ENCODE assay signal across 10 mouse cellular contexts in the genomic region with DNA sequence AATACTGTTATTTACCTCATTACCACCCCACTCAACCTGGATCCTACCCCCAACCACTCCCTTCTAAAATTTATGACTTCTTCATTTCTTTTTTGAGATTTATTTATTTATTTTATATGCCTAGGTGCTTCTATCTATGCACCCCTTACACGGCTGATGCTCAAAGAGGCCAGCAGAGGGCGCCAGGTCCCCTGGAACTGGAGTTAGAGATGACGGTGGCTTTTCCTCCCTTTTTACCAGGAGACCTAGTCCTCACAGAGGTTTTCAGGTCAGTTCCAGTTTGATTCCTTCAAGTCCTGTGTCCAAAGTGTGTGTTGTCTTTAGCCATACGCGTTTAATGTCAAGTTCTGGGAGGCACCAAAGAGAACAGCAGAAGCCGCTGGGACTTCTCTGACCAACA. TPM values are rescaled to one million over a fixed set of nuclear protein-coding genes. Genes with fewer than 3 reads are reported as not detected.
DNase-seq lines count a peak whose midpoint lies in the region; ATAC-seq lines count a peak whose summit lies in the region.
"Had no signal": no experiment of that assay in that cellular context is flagged by ENCODE, and none has a peak within 500 bp of the region (broad histone marks: within the 10 kb centered on the region; RNA-seq: fewer than 3 reads in every experiment).

No protein-coding gene starts in this region.

- H3K9ac ChIP-seq in intestine, embryonic 14.5 days (ENCODE audit: low read length), result no peak overlapping the region
- no peak overlapping the region for H3K9ac ChIP-seq in intestine, embryonic 16.5 days (ENCODE audit: low read depth, low read length)
- H3K9ac ChIP-seq in embryonic facial prominence, embryonic 14.5 days (ENCODE audit: low read depth, low read length), result no peak overlapping the region
- H3K9ac ChIP-seq in neural tube, embryonic 11.5 days (ENCODE audit: low read length), result no peak overlapping the region
- H3K9ac ChIP-seq: embryonic facial prominence, embryonic 13.5 days; liver, embryonic 15.5 days had no signal

- peak; percentile 72 for DNase-seq in intestine, embryonic 14.5 days (ENCODE audit: low spot score)
- peak; percentile 15 for DNase-seq in CD4-positive helper T cell, adult 2 months (ENCODE audit: low read depth, low spot score)
- peak; percentile 48 for DNase-seq in adrenal gland, postnatal 25 days
- DNase-seq in embryonic facial prominence, embryonic 14.5 days (ENCODE audit: low spot score), result peak; percentile 67
- DNase-seq in layer of hippocampus, postnatal 14 days (ENCODE audit: low spot score in 2 of 2), result peak; percentile 50 to 66
- peak; percentile 72 for DNase-seq in neural tube, embryonic 11.5 days (ENCODE audit: low spot score)
- DNase-seq in yolk sac, embryonic 10.5 days (ENCODE audit: low spot score), result peak; percentile 19

- no peak overlapping the region for H3K4me3 ChIP-seq in intestine, embryonic 14.5 days (ENCODE audit: low read depth, low read length)
- no peak overlapping the region for H3K4me3 ChIP-seq in intestine, embryonic 16.5 days (ENCODE audit: low read length)
- no peak overlapping the region for H3K4me3 ChIP-seq in embryonic facial prominence, embryonic 14.5 days (ENCODE audit: low read depth, low read length)
- no peak overlapping the region for H3K4me3 ChIP-seq in neural tube, embryonic 11.5 days (ENCODE audit: low read depth, low read length)
- H3K4me3 ChIP-seq: embryonic facial prominence, embryonic 13.5 days; liver, embryonic 15.5 days had no signal

- no peak overlapping the region for H3K4me2 ChIP-seq in intestine, embryonic 14.5 days (ENCODE audit: low read length)
- H3K4me2 ChIP-seq in intestine, embryonic 16.5 days (ENCODE audit: low read depth, low read length), result no peak overlapping the region
- H3K4me2 ChIP-seq in embryonic facial prominence, embryonic 14.5 days (ENCODE audit: low read depth, low read length), result no peak overlapping the region
- no peak overlapping the region for H3K4me2 ChIP-seq in neural tube, embryonic 11.5 days (ENCODE audit: low read depth)
- H3K4me2 ChIP-seq: embryonic facial prominence, embryonic 13.5 days; liver, embryonic 15.5 days had no signal

- H3K36me3 ChIP-seq in intestine, embryonic 14.5 days (ENCODE audit: control insufficient read depth, insufficient read depth, low read length), result no peaks in the 10 kb centered on the region
- no peaks in the 10 kb centered on the region for H3K36me3 ChIP-seq in intestine, embryonic 16.5 days (ENCODE audit: control insufficient read depth, insufficient read depth, low read length)
- H3K36me3 ChIP-seq in embryonic facial prominence, embryonic 14.5 days (ENCODE audit: control insufficient read depth, insufficient read depth, low read length), result no peaks in the 10 kb centered on the region
- H3K36me3 ChIP-seq in neural tube, embryonic 11.5 days (ENCODE audit: control insufficient read depth, insufficient read depth, low read length), result no peaks in the 10 kb centered on the region
- H3K36me3 ChIP-seq: embryonic facial prominence, embryonic 13.5 days; liver, embryonic 15.5 days had no signal

- no peaks in the 10 kb centered on the region for H3K27me3 ChIP-seq in intestine, embryonic 14.5 days (replicated peaks; ENCODE audit: control insufficient read depth, insufficient read depth, low read length)
- H3K27me3 ChIP-seq in intestine, embryonic 16.5 days (replicated peaks; ENCODE audit: control insufficient read depth, insufficient read depth, low read length), result no peaks in the 10 kb centered on the region
- H3K27me3 ChIP-seq in embryonic facial prominence, embryonic 14.5 days (replicated peaks; ENCODE audit: control insufficient read depth, insufficient read depth, low read length), result no peaks in the 10 kb centered on the region
- no peaks in the 10 kb centered on the region for H3K27me3 ChIP-seq in neural tube, embryonic 11.5 days (ENCODE audit: control insufficient read depth, insufficient read depth, low read length)

- no peaks in the 10 kb centered on the region; the same call in 1 of the 2 replicates for H3K4me1 ChIP-seq in intestine, embryonic 14.5 days (replicated peaks; ENCODE audit: control insufficient read depth, insufficient read depth, low read length)
- H3K4me1 ChIP-seq in intestine, embryonic 16.5 days (ENCODE audit: control insufficient read depth, insufficient read depth, low read length), result no peaks in the 10 kb centered on the region; the same call in 1 of the 2 replicates
- no peaks in the 10 kb centered on the region for H3K4me1 ChIP-seq in embryonic facial prominence, embryonic 14.5 days (ENCODE audit: control insufficient read depth, insufficient read depth, low read length)
- H3K4me1 ChIP-seq in neural tube, embryonic 11.5 days (ENCODE audit: control insufficient read depth, insufficient read depth, low read length), result no peaks in the 10 kb centered on the region

- no peak overlapping the region for H3K27ac ChIP-seq in intestine, embryonic 14.5 days (ENCODE audit: low read depth)
- H3K27ac ChIP-seq in intestine, embryonic 16.5 days (ENCODE audit: low read length), result no peak overlapping the region
- no peak overlapping the region for H3K27ac ChIP-seq in embryonic facial prominence, embryonic 14.5 days (replicated peaks; ENCODE audit: low read depth, low read length)
- no peak overlapping the region for H3K27ac ChIP-seq in neural tube, embryonic 11.5 days (ENCODE audit: low read depth, low read length)
- H3K27ac ChIP-seq: embryonic facial prominence, embryonic 13.5 days; liver, embryonic 15.5 days had no signal

- WGBS in intestine, embryonic 14.5 days, result 20% methylated on average over 6 of the region's 6 CpGs
- WGBS in intestine, embryonic 16.5 days, result 22% methylated on average over 6 of the region's 6 CpGs
- WGBS in embryonic facial prominence, embryonic 14.5 days, result 21% methylated on average over 6 of the region's 6 CpGs
- WGBS in neural tube, embryonic 11.5 days, result 14% methylated on average over 6 of the region's 6 CpGs

- H3K9me3 ChIP-seq in intestine, embryonic 14.5 days (ENCODE audit: control insufficient read depth, low read length), result no peaks in the 10 kb centered on the region
- no peaks in the 10 kb centered on the region for H3K9me3 ChIP-seq in intestine, embryonic 16.5 days (ENCODE audit: control insufficient read depth, low read length)
- H3K9me3 ChIP-seq in embryonic facial prominence, embryonic 14.5 days (ENCODE audit: control insufficient read depth, low read length), result no peaks in the 10 kb centered on the region
- H3K9me3 ChIP-seq in neural tube, embryonic 11.5 days (ENCODE audit: control insufficient read depth, low read length), result no peaks in the 10 kb centered on the region
- H3K9me3 ChIP-seq: embryonic facial prominence, embryonic 13.5 days; liver, embryonic 15.5 days had no signal

- no peak for ATAC-seq in intestine, embryonic 14.5 days (replicated peaks; ENCODE audit: low FRiP score, low TSS enrichment, low read depth)
- ATAC-seq in intestine, embryonic 16.5 days, result no peak
- no peak for ATAC-seq in embryonic facial prominence, embryonic 14.5 days (ENCODE audit: low read depth)
- no peak for ATAC-seq in neural tube, embryonic 11.5 days (ENCODE audit: insufficient read depth, low FRiP score, low TSS enrichment)

RNA-seq across cellular contexts. Expression of gene Tnfrsf21, which starts 3.6 kb away (rescaled TPM):
- polyA plus RNA-seq in intestine, embryonic 14.5 days (2014; fragmentation: Nextera tagmentation; extraction: Ambion mirVana), result 17.4 and 18.7 TPM in 2 replicates
- polyA plus RNA-seq in intestine, embryonic 16.5 days (2015; fragmentation: Nextera tagmentation; extraction: Ambion mirVana), result 13.4 and 14.2 TPM in 2 replicates
- 2.7 and 3.4 TPM in 2 replicates for total RNA-seq in adrenal gland, postnatal 25 days (2021)
- 26.0 and 29.3 TPM in 2 replicates for polyA plus RNA-seq in embryonic facial prominence, embryonic 14.5 days (2014; fragmentation: Nextera tagmentation; extraction: Ambion mirVana)
- 100 to 1,000 TPM; 108 to 113 TPM for total RNA-seq in layer of hippocampus, postnatal 14 days (2021)
- 45.5 and 50.1 TPM in 2 replicates for polyA plus RNA-seq in neural tube, embryonic 11.5 days (2014; fragmentation: Nextera tagmentation; extraction: Ambion mirVana)

Comparison
In these comparisons a context has a peak if more than half of its experiments do, and no peak if none do; other contexts are left out.
1. DNase-seq: peak in every context shown above with its lines; median percentile 72 in intestine, embryonic 14.5 days; 72 in neural tube, embryonic 11.5 days; 67 in embryonic facial prominence, embryonic 14.5 days; 58 in layer of hippocampus, postnatal 14 days; 48 in adrenal gland, postnatal 25 days; 19 in yolk sac, embryonic 10.5 days; 15 in CD4-positive helper T cell, adult 2 months.